Mouse (Mus musculus) MEL (cell line): ENCODE data around the gene Sall1. TPM values are rescaled to one million over a fixed set of nuclear protein-coding genes. Genes with fewer than 3 reads are reported as not detected.

ENCODE experiments used
- DNase-seq: peaks from one replicate; pipeline ENCODE4 v3.0.0; 2011; ENCODE audit warnings: low read depth, low spot score
- H3K27ac ChIP-seq: 2 replicates; pipeline ENCODE4 v1.5.1; 2012; ENCODE audit warnings: low read depth, mild to moderate bottlenecking, control low read depth, low read length, moderate library complexity; ENCODE audit not compliant: control insufficient read depth
- H3K27me3 ChIP-seq, 2 experiments: fragments of 150-350 bp in 1 of 2; sonication (generic) in 1 of 2; 2 replicates each; pipeline ENCODE4 v1.6.1; 2012; ENCODE audit warnings: low read length in 2 of 2, mild to moderate bottlenecking in 2 of 2, improper control_type of control experiment in 1 of 2, moderate library complexity in 1 of 2; ENCODE audit not compliant: insufficient read depth in 2 of 2, control insufficient read depth in 1 of 2
- H3K36me3 ChIP-seq, 2 experiments: 2 replicates each; pipeline ENCODE4 v1.6.1; 2012 to 2014; ENCODE audit warnings: low read length in 2 of 2, improper control_type of control experiment in 1 of 2, inconsistent platforms in 1 of 2, mild to moderate bottlenecking in 1 of 2; ENCODE audit not compliant: insufficient read depth in 2 of 2, control insufficient read depth in 1 of 2
- H3K4me1 ChIP-seq, 2 experiments: fragments of 150-350 bp in 1 of 2; sonication (generic) in 1 of 2; 2 replicates each; pipeline ENCODE4 v1.6.1; 2012; ENCODE audit warnings: low read length in 2 of 2, improper control_type of control experiment in 1 of 2, mild to moderate bottlenecking in 1 of 2; ENCODE audit not compliant: insufficient read depth in 2 of 2, control insufficient read depth in 1 of 2
- H3K4me3 ChIP-seq, 2 experiments: fragments of 150-350 bp in 1 of 2; sonication (generic) in 1 of 2; 2 replicates each; pipeline ENCODE4 v1.5.1; 2012; ENCODE audit warnings: low read depth in 2 of 2, low read length in 2 of 2, mild to moderate bottlenecking in 2 of 2, moderate library complexity in 2 of 2, control low read depth in 1 of 2, improper control_type of control experiment in 1 of 2; ENCODE audit not compliant: control insufficient read depth in 1 of 2, insufficient read depth in 1 of 2
- H3K79me2 ChIP-seq: 2 replicates; pipeline ENCODE4 v1.6.1; 2012; ENCODE audit warnings: mild to moderate bottlenecking, low read length, moderate library complexity; ENCODE audit not compliant: control insufficient read depth, poor library complexity, insufficient read depth
- H3K9ac ChIP-seq: 2 replicates; pipeline ENCODE4 v1.6.1; 2012; ENCODE audit warnings: low read depth, mild to moderate bottlenecking, control low read depth, low read length, moderate library complexity; ENCODE audit not compliant: control insufficient read depth, poor library complexity, severe bottlenecking
- H3K9me3 ChIP-seq: fragments of 150-350 bp; sonication (generic); replicated peaks from 2 replicates; pipeline ENCODE4 v1.6.1; 2012; ENCODE audit warnings: mild to moderate bottlenecking, low read length, improper control_type of control experiment, moderate library complexity; ENCODE audit not compliant: insufficient read depth
- EP300 ChIP-seq, 2 experiments: IDR thresholded peaks; 2 replicates each; pipeline ENCODE4 v1.6.1; 2011; ENCODE audit warnings: improper control_type of control experiment in 2 of 2, low read length in 2 of 2, low read depth in 1 of 2, mild to moderate bottlenecking in 1 of 2
- JUND ChIP-seq: IDR thresholded peaks from 2 replicates; pipeline ENCODE4 v1.6.1; 2011; ENCODE audit warnings: low read depth, mild to moderate bottlenecking, improper control_type of control experiment, low read length
- MAZ ChIP-seq: IDR thresholded peaks from 2 replicates; pipeline ENCODE4 v1.6.1; 2012; ENCODE audit warnings: low read depth, mild to moderate bottlenecking, inconsistent platforms, low read length, improper control_type of control experiment
- NELFE ChIP-seq: IDR thresholded peaks from 2 replicates; pipeline ENCODE4 v1.6.1; 2011; ENCODE audit warnings: low read depth, low read length, improper control_type of control experiment
- NRF1 ChIP-seq: IDR thresholded peaks from 2 replicates; pipeline ENCODE4 v1.6.1; 2014; ENCODE audit warnings: low read depth, mild to moderate bottlenecking, inconsistent platforms, low read length, improper control_type of control experiment, moderate library complexity; ENCODE audit not compliant: poor library complexity, insufficient read depth, severe bottlenecking
- POLR2AphosphoS2 ChIP-seq: IDR thresholded peaks from 2 replicates; pipeline ENCODE4 v1.6.1; 2011; ENCODE audit warnings: low read length, improper control_type of control experiment
- RCOR1 ChIP-seq: IDR thresholded peaks from 2 replicates; pipeline ENCODE4 v1.6.1; 2012; ENCODE audit warnings: low read depth, mild to moderate bottlenecking, inconsistent platforms, low read length, improper control_type of control experiment
- SIN3A ChIP-seq: IDR thresholded peaks from 2 replicates; pipeline ENCODE4 v1.6.1; 2012; ENCODE audit warnings: low read length, improper control_type of control experiment, inconsistent platforms
- TCF12 ChIP-seq: IDR thresholded peaks from 2 replicates; pipeline ENCODE4 v1.6.1; 2014; ENCODE audit warnings: low read depth, mild to moderate bottlenecking, inconsistent platforms, low read length, improper control_type of control experiment, moderate library complexity
- USF1 ChIP-seq: IDR thresholded peaks from 2 replicates; pipeline ENCODE4 v1.6.1; 2014; ENCODE audit warnings: low read depth, mild to moderate bottlenecking, inconsistent platforms, low read length, improper control_type of control experiment, moderate library complexity
- USF2 ChIP-seq, 2 experiments: IDR thresholded peaks; 2 replicates each; pipeline ENCODE4 v1.6.1; 2011 to 2012; ENCODE audit warnings: improper control_type of control experiment in 2 of 2, low read length in 2 of 2, borderline replicate concordance in 1 of 2, inconsistent platforms in 1 of 2, low read depth in 1 of 2, mild to moderate bottlenecking in 1 of 2; ENCODE audit not compliant: insufficient read depth in 1 of 2
- ZMIZ1 ChIP-seq: IDR thresholded peaks from 2 replicates; pipeline ENCODE4 v1.6.1; 2012; ENCODE audit warnings: low read depth, mild to moderate bottlenecking, inconsistent platforms, low read length, improper control_type of control experiment, moderate library complexity
- polyA plus RNA-seq, 2 experiments: library from polyadenylated mRNA; stranded (reverse) in 1 of 2; unstranded in 1 of 2; fragments of >175 nt in 1 of 2; fragments of >200 nt in 1 of 2; gene quantifications; 2 replicates each; pipeline versions ENCODE4 v1.2.1 to v1.2.4; 2012; ENCODE audit warnings: low replicate concordance in 2 of 2, low read depth in 1 of 2; ENCODE audit not compliant: insufficient read length in 2 of 2, insufficient read depth in 1 of 2, missing spikeins in 1 of 2
- total RNA-seq: library from RNA; depleted of rRNA; stranded (reverse); fragments of 300-350 nt; gene quantifications from 2 replicates; pipeline ENCODE4 v1.2.3, GENCODE M21; 2012

The Sall1 gene
- total and polyA plus RNA-seq, 3 experiments, result not detected

DNA sequence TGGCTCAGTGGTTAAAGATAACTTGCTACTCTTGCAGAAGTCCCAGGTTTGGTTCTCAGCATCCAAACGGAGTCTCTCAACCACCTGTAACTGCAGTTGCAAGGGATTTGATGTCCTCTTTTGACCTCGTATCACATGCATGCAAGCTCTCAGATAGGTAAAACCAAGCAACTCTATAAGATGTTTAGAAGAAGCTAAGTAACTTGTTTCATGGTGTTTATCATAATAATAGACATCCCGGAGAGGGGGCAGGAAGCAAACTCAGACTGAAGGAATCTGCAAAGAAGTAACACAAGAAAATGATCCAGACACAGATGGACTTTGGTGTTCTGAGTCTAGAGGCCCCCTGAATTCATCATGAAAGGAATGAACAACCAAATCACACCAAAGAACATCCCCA, 55.0 kb downstream of the Sall1 start:
- TF ChIP-seq NRF1 (no peak), SIN3A (no peak), RCOR1 (no peak), NELFE (no peak), USF2 (IDR thresholded peaks at IDR 0.05; ENCODE audit: borderline replicate concordance in 1 of 2, insufficient read depth in 1 of 2, low read depth in 1 of 2, low read length in 2 of 2) (no peak), USF1 (no peak), TCF12 (no peak), MAZ (no peak), POLR2AphosphoS2 (no peak), JUND (no peak)
- no peaks in the 10 kb centered on the region for H3K27me3 ChIP-seq
- H3K79me2 ChIP-seq, result no peaks in the 10 kb centered on the region
- H3K4me1 ChIP-seq, result no peaks in the 10 kb centered on the region
- H3K4me3 ChIP-seq, result no peak overlapping the region
- H3K36me3 ChIP-seq, result no peaks in the 10 kb centered on the region
- H3K9me3 ChIP-seq, result no peaks in the 10 kb centered on the region
- no peak overlapping the region for H3K9ac ChIP-seq
- DNase-seq, result no peak
- H3K27ac ChIP-seq, result no peak overlapping the region

DNA sequence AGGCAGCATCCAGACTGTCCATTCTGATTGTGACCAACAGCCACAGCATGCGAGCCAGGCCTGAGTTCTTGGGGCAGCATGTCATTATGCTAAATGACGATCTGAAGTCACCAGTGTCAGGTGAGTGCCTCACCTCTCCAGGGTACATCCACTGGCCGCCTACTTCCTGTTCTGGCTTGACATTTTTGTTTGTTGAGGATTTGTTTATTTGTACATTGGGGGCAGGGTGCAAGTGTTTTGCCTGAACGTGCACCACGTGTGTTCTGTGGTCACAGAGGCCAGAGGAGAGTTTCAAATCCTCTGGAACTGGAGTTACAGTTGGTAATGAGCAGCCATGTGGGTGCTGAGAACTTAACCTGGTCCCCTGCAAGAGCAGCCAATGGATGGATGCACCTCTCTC, 60.5 kb downstream of the Sall1 start:
- no peaks in the 10 kb centered on the region for H3K9me3 ChIP-seq
- H3K4me1 ChIP-seq, result no peaks in the 10 kb centered on the region
- no peaks in the 10 kb centered on the region for H3K79me2 ChIP-seq
- H3K36me3 ChIP-seq, result no peaks in the 10 kb centered on the region
- H3K9ac ChIP-seq, result no peak overlapping the region
- no peaks in the 10 kb centered on the region for H3K27me3 ChIP-seq
- H3K4me3 ChIP-seq, result no peak overlapping the region
- DNase-seq, result no peak
- no peak overlapping the region for H3K27ac ChIP-seq
- TF ChIP-seq EP300 (IDR thresholded peaks at IDR 0.05; ENCODE audit: low read depth in 1 of 2, low read length in 2 of 2), result no peak
- no peak for TF ChIP-seq ZMIZ1
